Mouse (Mus musculus) G1E (cell line): ENCODE measurements around the gene Ubxn6.

Experiments used
- CTCF ChIP-seq: IDR thresholded peaks from 2 replicates; pipeline ENCODE4 v1.5.1; 2012; ENCODE audit warnings: low read depth, low read length, inconsistent platforms, mixed read lengths
- GATA2 ChIP-seq: IDR thresholded peaks from 2 replicates; pipeline ENCODE4 v1.6.1; 2012; ENCODE audit warnings: low read depth, low read length, inconsistent platforms, borderline replicate concordance

- TF ChIP-seq CTCF (no peak), GATA2 (no peak)
These were observed 39.6 kb downstream of the Ubxn6 start for GRCm38 (mm10) chr17:56035216-56035615.
